Comparison of ENCODE assay signal across 8 mouse cellular contexts in genomic region chr10:23076691-23077385, GRCm38 (mm10).
A peak's percentile ranks its signal among the peaks of the same experiment; 100 is the strongest.
DNase-seq lines count a peak whose midpoint lies in the region; ATAC-seq and TF ChIP-seq lines count a peak whose summit lies in the region.

No protein-coding gene starts in this region.

- H3K4me2 ChIP-seq in hindbrain, embryonic 16.5 days (ENCODE audit: low read length), result peak overlapping the region; percentile 38
- peak overlapping the region; percentile 38 for H3K4me2 ChIP-seq in stomach, embryonic 15.5 days

- intact Hi-C loops in heart, postnatal 25 days (cut with DNase I), result no loop called here

- H3K4me3 ChIP-seq in cortical plate, adult 2 months (ENCODE audit: insufficient read depth, low read length), result peak overlapping the region; percentile 10; the same call in 1 of the 2 replicates
- H3K4me3 ChIP-seq in hindbrain, embryonic 16.5 days (ENCODE audit: low read length), result peak overlapping the region; percentile 13
- H3K4me3 ChIP-seq in lung, adult 2 months (replicated peaks; ENCODE audit: extremely low read depth, low read depth, low read length), result peak overlapping the region; percentile 33
- peak overlapping the region; percentile 19 for H3K4me3 ChIP-seq in stomach, embryonic 15.5 days (replicated peaks)

- H3K27me3 ChIP-seq in hindbrain, embryonic 16.5 days (replicated peaks; ENCODE audit: control insufficient read depth, insufficient read depth, low read length), result no peaks in the 10 kb centered on the region
- no peaks in the 10 kb centered on the region for H3K27me3 ChIP-seq in stomach, embryonic 15.5 days (replicated peaks)

- no peak for ATAC-seq in hindbrain, embryonic 16.5 days
- no peak for ATAC-seq in stomach, embryonic 15.5 days (ENCODE audit: insufficient read depth, low FRiP score, low read depth)

- no peak overlapping the region for H3K27ac ChIP-seq in cortical plate, adult 2 months (ENCODE audit: insufficient read depth, low read length)
- H3K27ac ChIP-seq in hindbrain, embryonic 16.5 days (ENCODE audit: low read depth, low read length), result no peak overlapping the region
- H3K27ac ChIP-seq in stomach, embryonic 15.5 days, result peak overlapping the region; percentile 26; the same call in 1 of the 2 replicates

- H3K4me1 ChIP-seq in cortical plate, adult 2 months (ENCODE audit: control insufficient read depth, insufficient read depth, low read length), result no peaks in the 10 kb centered on the region; the same call in 1 of the 2 replicates
- no peaks in the 10 kb centered on the region for H3K4me1 ChIP-seq in hindbrain, embryonic 16.5 days (ENCODE audit: control insufficient read depth, insufficient read depth, low read depth, low read length)
- no peaks in the 10 kb centered on the region for H3K4me1 ChIP-seq in lung, adult 2 months (ENCODE audit: control insufficient read depth, insufficient read depth, low read length)
- no peaks in the 10 kb centered on the region for H3K4me1 ChIP-seq in stomach, embryonic 15.5 days

- H3K36me3 ChIP-seq in hindbrain, embryonic 16.5 days (ENCODE audit: control insufficient read depth, insufficient read depth, low read length), result no peaks in the 10 kb centered on the region
- H3K36me3 ChIP-seq in stomach, embryonic 15.5 days, result no peaks in the 10 kb centered on the region

- no peak for TF ChIP-seq POLR2A in cortical plate, adult 2 months (IDR thresholded peaks at IDR 0.05; ENCODE audit: extremely low read depth, insufficient read depth, low read length)
- peak; percentile 18; the same call in 1 of the 2 replicates for TF ChIP-seq POLR2A in lung, adult 2 months (IDR thresholded peaks at IDR 0.05; ENCODE audit: borderline replicate concordance, extremely low read depth, low read depth, low read length)

- TF ChIP-seq CTCF in cortical plate, adult 2 months (IDR thresholded peaks at IDR 0.05; ENCODE audit: extremely low read depth, insufficient read depth, low read length), result no peak
- TF ChIP-seq CTCF in lung, adult 2 months (IDR thresholded peaks at IDR 0.05; ENCODE audit: insufficient read depth, low read length), result no peak

- 60% methylated on average over 21 of the region's 21 CpGs for WGBS in hindbrain, embryonic 16.5 days
- WGBS in lung, adult 2 months, result 30% methylated on average over 21 of the region's 21 CpGs
- WGBS in stomach, embryonic 15.5 days, result 30% methylated on average over 21 of the region's 21 CpGs

- no peak overlapping the region for H3K9ac ChIP-seq in hindbrain, embryonic 16.5 days (ENCODE audit: low read depth, low read length)
- no peak overlapping the region for H3K9ac ChIP-seq in stomach, embryonic 15.5 days

- no peaks in the 10 kb centered on the region for H3K9me3 ChIP-seq in hindbrain, embryonic 16.5 days (ENCODE audit: control insufficient read depth, low read length)
- no peaks in the 10 kb centered on the region for H3K9me3 ChIP-seq in stomach, embryonic 15.5 days

- DNase-seq in heart, adult 11 months, result peak; percentile 92
- DNase-seq in heart, postnatal 25 days (ENCODE audit: low spot score), result no peak
- DNase-seq in lung, adult 2 months, result peak; percentile 6
- no peak for DNase-seq in frontal cortex, postnatal 10 days (ENCODE audit: low spot score in 2 of 2)
- DNase-seq in gastrocnemius, postnatal 25 days, result no peak

Comparison
In these comparisons a context has a peak if more than half of its experiments do, and no peak if none do; other contexts are left out.
1. DNase-seq: peak in heart, adult 11 months (single experiment) and lung, adult 2 months (single experiment); none in heart, postnatal 25 days (single experiment), frontal cortex, postnatal 10 days (0 of 2) and gastrocnemius, postnatal 25 days (single experiment).
2. Peak in every context shown above with its lines, with median percentiles within 50 percentile points of each other: H3K4me3 ChIP-seq.